Mouse (Mus musculus): ENCODE data around the gene Catsperz.

Gene Catsperz

GRCm38 (mm10) chr19:6947742-6948141, 22.6 kb upstream of the Catsperz start:
- peak; percentile 58 for DNase-seq (ENCODE audit: low read depth, low spot score)

DNA sequence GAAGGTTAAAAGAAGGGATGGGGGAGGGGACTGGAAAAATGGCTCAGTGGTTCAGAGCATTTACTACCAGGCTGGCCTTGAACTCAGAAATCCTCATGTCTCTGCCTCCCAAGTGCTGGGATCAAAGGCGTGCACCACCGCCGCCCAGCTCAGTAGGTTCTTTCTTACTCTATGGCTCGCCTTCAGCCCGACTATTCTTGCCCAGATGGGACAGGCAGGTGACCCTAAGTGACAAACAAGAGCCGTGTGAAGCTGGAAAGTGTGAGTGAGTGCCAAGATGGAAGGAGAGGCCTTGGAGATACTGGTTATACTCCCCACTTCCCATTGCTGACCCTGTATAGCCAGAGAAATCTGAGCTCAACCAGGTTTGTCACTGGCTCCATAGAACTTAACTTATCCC, 18.5 kb upstream of the Catsperz start:
- DNase-seq (ENCODE audit: low read depth, low spot score): no peak

DNA sequence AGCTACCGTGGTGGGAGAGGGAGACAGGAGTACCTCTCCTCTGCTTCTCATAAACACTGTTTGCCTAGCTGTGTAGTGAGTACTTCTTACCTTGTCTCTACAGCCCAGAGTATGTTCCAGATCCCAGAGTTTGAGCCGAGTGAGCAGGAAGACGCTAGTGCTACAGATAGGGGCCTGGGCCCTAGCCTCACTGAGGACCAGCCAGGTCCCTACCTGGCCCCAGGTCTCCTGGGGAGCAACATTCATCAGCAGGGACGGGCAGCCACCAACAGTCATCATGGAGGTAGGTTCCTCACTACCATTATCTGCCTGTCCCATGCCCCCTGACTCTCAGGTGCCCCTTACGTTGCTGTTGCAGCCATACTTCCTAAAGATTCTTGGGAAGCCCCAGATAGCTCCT, 17.6 kb upstream of the Catsperz start:
- no peak for DNase-seq (ENCODE audit: low read depth, low spot score)

DNA sequence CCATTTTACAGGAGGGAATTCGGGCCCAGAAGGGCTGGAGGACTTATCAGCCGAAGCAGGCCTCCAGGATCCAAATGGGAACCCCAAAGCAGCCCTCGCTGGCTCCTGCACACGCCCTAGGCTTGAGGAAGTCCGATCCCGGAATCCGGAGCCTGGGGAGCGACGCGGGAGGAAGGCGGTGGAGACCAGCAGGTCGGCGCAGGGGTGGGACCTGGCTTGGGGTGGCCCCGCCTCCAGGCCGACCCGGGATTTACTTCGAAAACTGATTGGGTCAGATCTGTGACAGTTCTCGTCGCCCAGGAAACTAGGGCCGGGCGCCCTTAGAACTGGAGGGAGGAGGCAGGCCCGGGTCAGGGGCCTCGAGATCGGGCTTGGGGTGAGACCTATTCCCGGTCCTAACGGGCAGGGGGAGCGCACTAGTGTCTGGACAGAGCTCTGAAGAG, 17.1 kb upstream of the Catsperz start, which contains the start of gene Gpr137:
TSS of gene Gpr137 (minus strand) at position 232 of the 443 bp plus-strand sequence.
- peak; percentile 97 for DNase-seq (ENCODE audit: low read depth, low spot score)

GRCm38 (mm10) chr19:6941372-6942248, 16.4 kb upstream of the Catsperz start, which contains the start of gene Bad:
Gene Bad, plus strand, starts transcription at chr19:6941861.
- peak; percentile 96 for DNase-seq (ENCODE audit: low read depth, low spot score)

DNA sequence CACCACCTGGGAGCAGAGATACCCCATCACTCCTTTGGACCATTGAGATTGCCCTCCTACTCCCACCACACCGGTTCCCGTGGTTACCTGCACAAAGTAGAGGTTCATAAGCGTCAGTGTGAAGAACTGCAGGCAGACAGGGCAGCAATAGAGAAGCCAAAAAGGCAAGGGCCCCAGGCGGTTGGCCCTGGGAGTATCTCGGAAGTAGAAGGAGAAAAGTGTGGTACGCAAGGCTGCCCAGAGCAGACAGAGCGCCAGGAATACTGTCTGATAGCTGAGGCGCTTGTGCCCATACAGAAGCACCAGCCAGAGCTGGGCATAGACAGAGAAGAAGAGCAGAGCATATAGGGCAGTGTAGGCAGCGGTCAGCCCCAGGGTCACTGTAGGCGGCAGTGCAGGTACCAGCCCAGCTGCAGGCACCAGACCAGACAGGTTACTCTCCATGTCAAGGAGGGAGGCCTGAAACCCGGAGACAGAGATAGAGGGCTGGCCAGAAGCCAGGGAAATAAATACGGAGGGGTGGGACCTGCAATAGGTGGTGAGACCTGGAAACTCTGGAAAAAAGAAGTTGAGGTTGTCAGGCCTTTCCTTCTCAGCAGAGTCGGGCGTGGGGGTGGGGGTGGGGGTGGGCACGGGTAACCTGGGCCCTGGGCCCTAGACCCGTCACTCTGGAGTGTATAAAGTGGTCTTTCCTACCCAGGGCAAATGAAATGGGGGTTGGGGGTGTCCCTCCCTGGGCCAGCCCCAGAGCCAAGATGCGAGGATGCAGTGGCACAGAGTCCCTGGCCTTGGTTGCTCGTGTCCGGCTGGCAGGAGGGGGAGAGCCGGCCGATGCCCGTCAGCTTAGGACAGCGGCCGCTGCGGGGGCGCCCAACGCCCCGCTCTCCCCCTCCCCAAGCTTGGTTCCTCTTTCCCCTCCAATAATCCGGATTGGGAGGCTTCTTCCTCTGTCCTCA, 15.5 kb upstream of the Catsperz start:
- DNase-seq (ENCODE audit: low read depth, low spot score): no peak

GRCm38 (mm10) chr19:6939106-6940002, 14.2 kb upstream of the Catsperz start:
- no peak for DNase-seq (ENCODE audit: low read depth, low spot score)

DNA sequence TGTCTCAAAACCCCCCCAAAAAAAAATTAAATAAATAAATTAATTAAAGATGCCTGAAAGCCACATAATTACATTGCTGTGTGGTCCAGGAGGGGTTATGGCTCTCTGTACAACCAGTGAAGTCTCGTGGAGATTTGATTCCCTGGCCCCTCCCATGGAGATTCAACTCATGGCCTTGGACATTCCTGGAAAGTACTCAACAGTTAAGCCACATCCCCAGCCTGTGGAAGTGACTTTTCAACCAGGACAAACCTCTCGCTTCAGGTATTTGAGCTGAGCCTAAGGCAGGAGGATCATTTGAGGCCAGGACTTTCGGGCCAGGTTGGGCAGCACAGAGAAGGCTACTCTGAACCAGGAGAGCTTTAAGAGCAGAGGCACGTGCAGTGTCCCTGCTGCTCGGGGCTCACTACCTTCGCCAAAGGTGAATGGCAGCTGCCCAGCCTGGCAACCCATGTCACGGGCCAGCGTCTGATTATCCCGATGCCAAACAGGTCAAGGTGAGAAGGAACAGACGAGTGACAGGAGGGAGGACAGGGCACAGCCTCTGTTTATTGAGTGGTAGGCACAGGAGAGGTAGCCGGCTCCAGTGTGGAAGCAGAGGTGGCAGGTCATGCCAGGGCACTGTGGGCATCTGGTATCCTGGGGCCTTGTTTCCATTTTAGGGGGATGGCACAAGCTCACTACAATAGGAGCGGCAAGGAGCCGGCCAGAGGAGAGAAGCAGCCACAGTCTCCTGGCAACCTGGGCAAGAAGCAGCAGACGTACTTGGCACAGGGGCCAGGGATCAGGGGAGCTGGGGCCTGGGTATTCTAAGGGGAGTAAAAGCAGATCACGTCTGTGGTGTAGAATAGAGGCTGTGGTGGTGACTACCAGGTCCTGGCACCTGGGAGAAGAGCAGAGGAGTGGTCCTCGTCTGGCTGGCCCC, 12.6 kb upstream of the Catsperz start:
- no peak for DNase-seq (ENCODE audit: low read depth, low spot score)

DNA sequence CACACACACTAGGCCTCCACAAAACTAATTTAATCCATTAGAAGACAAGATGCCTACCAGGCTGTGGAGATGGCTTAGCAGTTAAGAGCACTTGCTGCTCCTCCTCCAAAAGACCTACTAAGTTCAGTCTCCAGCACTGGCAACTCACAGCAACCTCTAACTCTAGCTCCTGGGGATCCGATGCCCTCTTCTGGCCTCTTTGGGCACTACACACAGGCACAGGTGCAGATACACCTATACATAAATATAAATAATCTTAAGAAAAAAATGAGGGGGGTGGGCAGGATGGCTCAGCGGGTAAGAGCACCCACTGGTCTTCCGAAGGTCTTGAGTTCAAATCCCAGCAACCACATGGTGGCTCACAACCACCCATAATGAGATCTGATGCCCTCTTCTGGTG, 11.1 kb upstream of the Catsperz start:
- DNase-seq (ENCODE audit: low read depth, low spot score): peak; percentile 75

DNA sequence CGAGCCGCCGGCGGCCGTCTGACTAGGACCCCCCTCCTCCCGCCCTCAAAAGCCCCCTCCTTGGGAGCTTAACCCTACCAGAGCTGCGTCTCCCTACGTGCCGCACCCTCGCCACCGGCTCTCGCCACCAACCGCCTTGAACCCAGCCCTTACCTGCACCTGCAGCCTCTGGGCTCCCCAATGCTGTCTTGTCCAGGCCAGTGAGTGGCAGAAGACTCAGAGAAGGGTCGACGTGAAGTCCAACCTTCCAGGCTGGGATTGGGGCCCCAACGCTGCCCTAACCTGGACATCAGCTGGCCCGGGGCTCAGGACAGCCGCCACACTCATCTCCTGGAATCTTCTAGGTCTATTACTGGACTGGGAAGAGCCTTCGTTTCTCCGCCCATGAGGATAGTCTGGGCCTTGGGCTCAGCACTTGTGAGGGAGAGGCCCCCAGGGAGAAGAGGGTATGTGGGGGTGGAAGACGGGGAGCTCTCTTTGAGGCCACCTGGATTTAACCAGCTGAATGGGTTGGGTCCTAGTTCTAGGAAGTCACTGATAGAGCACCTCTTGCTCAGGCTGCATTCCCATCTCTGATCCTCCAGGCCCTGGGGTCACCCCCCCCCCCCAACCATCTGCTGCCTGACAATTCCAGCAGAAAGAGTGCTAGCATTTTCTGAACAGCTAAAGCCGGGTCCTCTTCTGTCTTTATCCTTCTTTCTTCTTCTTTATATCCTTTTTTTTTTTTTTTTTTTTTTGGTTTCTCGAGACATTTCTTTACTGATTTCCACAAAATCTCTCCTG, 9.2 kb upstream of the Catsperz start, which contains the start of gene Kcnk4:
TSS of gene Kcnk4 (minus strand) at position 321 of the 783 bp plus-strand sequence.
- no peak for DNase-seq (ENCODE audit: low read depth, low spot score)

- peak; percentile 51 for DNase-seq (ENCODE audit: low read depth, low spot score)
Observed at GRCm38 (mm10) chr19:6933436-6934194, 8.4 kb upstream of the Catsperz start.

DNA sequence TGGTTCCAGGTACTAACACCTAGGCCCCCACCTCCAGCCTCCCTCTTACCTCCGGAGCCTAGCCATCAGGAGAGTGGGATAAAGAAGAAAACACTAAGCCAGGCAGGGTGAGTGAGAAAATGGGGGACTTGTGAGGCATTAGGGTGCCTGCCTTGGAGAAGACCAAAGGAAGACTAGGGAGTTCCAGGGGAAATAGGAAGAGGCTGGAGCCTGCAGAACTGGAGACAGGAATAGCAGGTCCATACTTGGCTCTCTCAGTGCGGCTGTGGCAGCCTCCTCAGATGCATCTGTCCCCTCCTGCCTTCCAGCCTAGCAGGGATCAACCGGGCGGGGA, 7.9 kb upstream of the Catsperz start:
- DNase-seq (ENCODE audit: low read depth, low spot score): no peak

DNA sequence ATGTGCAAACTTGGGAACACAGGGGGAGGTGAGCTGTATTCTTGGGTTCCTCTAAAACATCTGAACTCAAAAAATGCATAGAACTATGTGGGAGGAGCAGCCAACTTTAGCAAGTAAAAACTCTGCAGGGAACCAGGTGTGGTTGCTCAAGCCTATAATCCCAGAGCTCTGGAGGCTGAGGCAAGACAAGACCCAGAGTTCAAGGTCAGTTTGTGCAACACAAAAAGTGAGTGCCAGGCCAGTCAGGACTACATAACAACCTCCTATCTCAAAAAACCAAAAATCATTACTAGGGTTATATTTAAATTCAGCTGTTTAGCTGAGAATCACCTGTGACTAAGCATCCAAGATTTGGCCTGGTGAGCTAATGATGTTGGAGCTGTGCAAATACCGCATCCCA, 6.8 kb upstream of the Catsperz start:
- DNase-seq (ENCODE audit: low read depth, low spot score): no peak

DNA sequence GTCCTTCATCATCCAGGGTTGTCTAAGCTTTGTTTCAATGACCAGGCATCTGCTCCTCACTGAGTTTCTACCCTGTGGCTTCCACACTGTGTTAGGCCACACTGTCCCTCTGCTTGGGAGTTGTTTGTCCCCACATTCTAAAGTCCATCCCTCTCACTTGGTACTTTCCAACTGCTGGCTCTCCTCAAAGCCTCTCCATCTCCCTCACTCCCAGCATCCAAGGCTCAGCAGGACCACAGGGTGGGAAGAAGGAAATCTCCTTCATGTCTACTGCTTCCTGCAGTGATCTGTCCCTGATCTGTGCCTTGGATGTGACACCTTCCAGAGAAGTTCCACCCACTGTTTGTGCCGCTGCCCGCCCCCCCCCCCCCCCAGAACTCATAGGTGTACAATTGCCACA, 5.8 kb upstream of the Catsperz start:
- no peak for DNase-seq (ENCODE audit: low read depth, low spot score)

- no peak for DNase-seq (ENCODE audit: low read depth, low spot score)
Observed at GRCm38 (mm10) chr19:6928080-6928479, 2.9 kb upstream of the Catsperz start.

DNA sequence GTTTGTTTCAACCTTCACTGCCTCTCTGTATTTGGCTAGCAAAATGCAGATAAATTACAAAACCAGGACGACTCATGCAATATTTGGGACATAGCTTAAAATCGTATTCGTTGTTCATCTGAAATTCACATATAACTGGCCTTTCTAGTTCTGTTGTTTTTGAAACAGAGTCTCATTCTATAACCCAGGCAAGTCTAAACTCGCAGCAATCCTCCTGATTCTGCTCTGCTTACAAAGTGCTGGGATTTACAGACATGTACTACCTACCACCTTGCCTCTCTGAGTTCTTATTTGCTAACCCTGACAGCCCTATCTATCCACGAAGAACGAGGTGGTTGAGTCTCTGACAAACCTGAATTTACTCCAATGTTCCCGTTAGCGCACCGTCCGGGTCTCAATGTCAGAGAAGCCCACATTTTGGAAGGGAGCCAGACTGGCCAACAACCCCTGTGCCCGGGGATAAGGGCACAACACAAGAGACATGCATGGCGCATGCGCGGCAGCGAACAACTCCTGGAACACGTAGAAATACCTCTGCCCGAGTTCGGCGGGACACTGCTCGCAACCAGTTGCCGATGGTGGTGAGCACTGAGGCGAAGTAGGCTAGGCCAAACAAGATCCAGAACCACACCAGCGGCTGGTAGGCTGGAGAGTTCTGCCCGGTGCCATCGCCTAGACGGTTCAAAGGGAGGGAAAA, 1.5 kb upstream of the Catsperz start:
- DNase-seq (ENCODE audit: low read depth, low spot score): no peak

DNA sequence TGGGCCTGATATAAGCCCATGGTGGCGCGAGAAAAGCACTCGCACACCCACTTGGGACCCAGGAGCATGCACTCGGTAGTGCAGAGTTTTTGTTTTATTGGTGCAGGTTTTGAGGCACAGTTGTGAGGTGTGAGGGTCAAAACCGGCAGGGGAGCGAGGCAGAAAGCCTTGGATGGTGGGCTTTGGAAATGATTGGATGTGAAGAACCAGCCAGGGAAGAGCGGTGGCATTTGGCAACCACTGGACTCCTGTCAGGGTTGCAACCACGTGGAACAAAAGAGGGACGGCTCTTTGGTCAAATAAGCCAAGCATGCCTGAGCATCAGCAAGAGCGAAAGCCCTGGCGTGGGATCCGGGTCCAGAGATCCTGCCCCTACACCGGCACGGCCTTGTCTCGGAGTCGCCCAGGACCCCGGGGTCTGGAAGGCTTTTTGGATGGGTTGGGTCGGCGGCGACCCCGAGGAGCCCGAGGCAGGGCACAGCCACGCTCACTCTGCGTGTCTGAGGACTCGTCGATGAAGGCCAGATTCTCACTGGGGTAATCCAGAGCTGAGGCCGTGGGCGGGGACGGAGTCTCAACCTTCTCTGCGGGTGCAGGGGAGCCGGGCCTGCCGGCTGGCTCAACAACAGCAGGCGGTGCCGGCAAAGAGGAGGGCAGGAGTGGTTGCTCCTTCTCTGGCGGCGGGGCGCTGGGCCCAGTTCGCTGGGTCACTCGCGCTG, 590 bp upstream of the Catsperz start:
- peak; percentile 57 for DNase-seq (ENCODE audit: low read depth, low spot score)

All from ZHBTc4 (cell line).